Mouse (Mus musculus) A20 (cell line): ENCODE data around the gene Rftn1.

Experiments
- DNase-seq: peaks from one replicate; pipeline ENCODE4 v3.0.0-alpha.2; 2011; ENCODE audit warnings: low read depth, low spot score

Gene Rftn1

DNA sequence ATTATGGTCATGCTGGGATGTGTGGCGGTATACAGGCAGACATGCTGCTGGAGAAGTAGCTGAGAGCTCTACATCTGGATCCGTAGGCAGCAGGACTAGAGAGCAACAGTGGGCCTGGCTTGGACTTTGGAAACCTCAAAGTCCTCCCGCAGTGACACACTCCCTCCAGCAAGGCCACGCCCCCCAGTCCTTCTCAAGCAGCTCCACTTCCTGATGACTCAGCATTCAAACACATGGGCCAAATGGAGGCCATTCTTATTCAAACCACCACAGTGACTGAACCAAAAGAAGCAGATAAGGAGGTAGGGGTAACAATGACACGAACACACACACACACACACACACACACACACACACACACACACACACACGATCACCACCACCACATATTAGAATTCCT, 17.7 kb downstream of the Rftn1 start:
- no peak for DNase-seq

GRCm38 (mm10) chr17:50170935-50171545, 19.4 kb downstream of the Rftn1 start:
- no peak for DNase-seq

GRCm38 (mm10) chr17:50169946-50170427, 20.5 kb downstream of the Rftn1 start:
- DNase-seq = no peak

DNA sequence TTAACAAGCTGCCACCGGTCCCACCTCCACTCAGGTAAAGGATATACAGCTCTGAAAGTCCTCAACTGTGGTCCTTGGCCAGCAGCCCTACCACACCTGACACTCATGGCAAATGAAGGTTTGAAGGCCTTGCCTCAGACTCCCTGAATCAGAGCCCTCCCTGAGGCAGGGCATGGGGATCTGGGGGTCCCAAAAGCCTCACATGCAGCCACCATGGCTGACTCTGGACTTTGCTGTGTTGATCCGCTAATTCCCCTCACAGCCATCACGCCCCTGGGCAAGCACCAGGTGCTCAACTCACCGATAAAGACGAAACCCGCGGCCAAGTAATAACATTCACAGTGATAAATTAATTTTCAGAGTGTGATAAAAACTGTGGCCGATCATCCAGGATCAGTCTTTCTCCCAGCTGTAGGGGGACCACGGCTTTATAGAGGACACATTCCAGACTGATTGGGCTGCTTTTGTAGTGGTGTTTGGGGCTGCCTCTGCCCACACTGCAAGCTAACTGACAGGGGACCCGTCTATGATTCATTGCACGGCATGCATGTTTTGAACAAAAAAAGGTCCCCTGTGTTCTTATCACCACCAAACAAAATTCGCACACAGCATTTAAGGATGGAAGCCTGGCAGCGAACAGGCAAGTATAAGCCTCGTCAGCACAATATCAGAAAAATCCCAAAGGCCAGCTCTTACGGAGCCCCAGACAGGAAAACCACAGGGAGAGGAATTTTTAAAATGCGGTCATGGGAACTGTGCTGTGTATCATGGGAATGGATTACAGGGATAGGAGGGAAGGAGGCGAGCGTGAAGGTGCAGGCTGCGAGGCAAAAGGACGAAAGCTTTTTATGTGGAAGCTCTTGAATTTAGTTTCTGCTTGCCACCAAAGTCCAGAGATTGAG, 29.3 kb downstream of the Rftn1 start:
- no peak for DNase-seq

DNA sequence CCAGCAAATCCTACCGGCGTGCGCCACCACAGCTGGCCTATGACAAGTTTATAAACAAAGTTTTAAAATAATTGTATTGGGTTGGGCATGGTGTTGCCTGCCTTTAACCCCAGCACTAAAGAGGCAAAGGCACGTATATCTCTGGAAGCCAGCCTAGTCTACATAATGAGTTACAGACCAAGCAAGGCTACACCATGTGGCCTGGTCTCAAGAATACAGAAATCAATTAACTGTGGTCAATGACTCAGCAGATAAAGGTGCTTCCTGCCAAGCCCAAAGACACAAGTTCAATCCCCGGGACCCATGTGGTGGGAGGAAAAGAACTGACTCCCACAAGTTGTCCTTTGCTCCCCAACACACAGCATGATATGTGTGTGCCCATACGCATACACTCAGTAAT, 30.1 kb downstream of the Rftn1 start:
- peak; percentile 52 for DNase-seq

DNA sequence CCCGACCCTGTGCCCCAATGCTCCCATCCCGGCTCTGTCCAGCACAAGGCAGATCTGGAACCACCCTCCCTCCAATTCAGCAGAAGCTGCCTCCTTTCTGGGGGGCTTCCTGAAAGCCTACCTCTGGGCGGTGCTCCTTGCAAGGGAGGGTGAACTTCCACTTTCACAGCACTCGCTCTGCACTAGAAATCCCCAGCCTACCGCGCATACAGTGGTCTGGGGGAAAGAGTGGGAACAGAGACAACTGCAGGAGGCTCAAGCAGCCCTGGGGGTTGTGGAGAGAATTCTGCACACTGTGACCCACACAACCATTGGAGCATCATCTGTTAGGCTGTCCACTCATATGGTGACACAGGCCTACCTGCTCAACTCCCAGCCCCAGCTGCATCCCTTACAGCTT, 30.7 kb downstream of the Rftn1 start:
- DNase-seq = peak; percentile 75

GRCm38 (mm10) chr17:50158565-50158964, 31.9 kb downstream of the Rftn1 start:
- DNase-seq = peak; percentile 49

- DNase-seq = peak; percentile 91
Measured at GRCm38 (mm10) chr17:50157190-50158150, 33.0 kb downstream of the Rftn1 start.

DNA sequence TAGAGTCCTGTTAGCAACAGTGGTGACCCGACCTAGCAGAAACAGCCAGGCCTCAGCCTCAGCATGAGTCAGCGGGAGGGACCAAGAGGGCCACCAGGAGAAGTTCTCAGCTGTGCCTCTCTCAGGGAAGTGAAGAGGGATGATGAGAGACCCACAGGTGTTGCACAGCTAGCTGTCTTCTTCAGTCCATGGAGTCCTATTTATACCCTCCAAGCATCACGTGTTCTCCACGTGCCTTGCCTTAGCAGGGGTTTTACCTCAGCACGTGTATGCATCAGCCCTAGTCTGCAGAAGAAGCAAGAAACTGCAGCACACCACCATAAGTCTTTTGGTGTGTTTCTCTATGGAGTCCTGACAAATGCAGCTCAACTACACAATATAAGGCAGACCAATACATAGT, 38.4 kb downstream of the Rftn1 start:
- peak; percentile 81 for DNase-seq

- DNase-seq = no peak
Measured at GRCm38 (mm10) chr17:50151208-50151723, 39.2 kb downstream of the Rftn1 start.

DNA sequence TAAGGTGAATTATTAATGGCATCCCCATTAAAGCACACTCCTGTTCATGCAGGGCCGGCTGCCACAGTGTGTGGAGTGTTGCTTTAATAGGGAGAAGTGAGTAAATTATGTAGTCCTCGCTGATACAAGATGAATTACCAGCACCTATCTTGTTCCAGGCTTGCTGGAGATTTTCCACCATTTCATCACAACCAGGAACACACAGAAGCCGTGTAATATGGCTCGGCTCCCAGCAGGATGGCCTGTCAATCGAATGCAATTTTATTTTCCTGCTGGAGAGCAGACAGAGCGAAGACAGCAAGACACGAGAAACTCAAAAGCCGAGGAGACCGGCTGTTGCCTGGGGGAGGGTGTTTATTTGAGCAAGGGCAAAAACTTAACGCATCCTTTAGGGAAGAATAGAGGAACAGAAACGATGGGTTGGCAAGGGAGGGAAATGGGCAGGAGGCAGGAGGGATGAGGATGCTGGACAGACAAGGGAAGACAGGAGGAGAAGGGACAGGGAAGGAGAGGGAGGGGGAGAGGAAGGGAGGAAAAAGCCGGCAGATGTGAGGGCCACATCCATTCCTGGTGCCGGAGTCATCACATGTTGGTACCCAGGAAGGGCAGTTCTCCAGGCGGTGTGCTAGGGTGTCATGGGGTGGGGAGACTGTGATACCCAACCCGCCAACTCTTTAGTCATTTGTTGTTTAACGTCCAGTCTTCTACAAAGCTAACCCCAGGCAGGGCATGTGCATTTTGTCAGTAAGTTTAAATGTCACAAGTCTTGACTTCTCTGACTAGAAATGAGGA, 39.9 kb downstream of the Rftn1 start:
- no peak for DNase-seq

- no peak for DNase-seq
Measured at GRCm38 (mm10) chr17:50149690-50150210, 40.7 kb downstream of the Rftn1 start.

- DNase-seq = no peak
Measured at GRCm38 (mm10) chr17:50147831-50148587, 42.5 kb downstream of the Rftn1 start.

DNA sequence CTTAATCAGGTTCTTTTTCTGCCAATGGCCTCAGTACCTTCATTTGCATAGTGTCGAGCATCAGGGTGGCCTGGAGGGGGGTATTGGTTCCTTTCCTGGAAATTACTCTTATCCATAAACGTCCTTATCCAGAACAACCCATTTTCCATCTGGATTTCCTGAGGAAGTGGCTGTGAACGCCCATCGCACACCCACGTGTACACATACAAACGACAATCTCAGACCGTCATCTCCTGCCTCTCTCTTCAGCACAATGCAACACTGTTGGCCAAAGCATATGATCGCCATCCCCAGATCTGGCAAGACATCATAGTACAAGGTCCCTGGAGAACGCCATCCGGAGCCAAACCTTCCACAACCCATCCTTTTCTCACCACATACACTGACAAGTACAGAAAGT, 47.1 kb downstream of the Rftn1 start:
- no peak for DNase-seq

GRCm38 (mm10) chr17:50142553-50142952, 47.9 kb downstream of the Rftn1 start:
- no peak for DNase-seq

DNA sequence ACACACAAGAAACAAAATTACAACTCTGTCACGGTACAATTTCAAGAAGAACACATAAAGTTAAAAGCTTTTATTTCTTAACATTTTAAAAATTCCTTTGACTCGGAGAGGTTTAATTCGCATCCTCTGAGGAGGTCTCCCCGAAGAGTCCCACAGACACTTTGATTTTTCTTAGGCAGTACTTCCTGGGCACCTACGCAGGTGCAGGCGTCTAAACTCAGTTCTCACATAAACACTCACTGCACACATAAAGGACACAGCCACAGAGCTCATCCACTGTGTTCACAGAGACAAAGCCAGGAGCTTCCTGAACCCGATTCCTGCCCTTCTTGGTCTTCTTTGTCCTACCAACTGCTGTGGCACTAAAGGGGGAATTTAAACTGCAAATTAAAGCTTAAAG, 48.3 kb downstream of the Rftn1 start:
- no peak for DNase-seq

DNA sequence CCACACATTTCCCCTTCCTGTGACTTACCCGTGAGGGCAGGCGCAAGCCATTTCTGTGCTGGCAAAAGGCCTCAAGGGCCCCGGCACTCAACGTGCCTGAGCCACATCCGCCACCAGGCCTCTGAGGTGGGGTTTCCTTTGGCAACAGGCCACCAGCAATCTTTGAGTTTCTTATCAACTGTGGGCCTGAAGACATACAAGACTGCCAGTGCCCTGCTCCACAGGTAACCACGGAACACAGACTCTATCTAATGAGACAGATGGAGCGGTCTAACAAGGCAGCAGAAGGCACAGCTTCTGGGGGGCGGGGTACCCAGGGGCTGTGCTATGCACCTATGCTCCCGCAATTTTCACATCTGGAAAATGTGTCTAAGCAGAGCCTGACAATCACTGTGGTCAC, 54.4 kb downstream of the Rftn1 start:
- no peak for DNase-seq

DNA sequence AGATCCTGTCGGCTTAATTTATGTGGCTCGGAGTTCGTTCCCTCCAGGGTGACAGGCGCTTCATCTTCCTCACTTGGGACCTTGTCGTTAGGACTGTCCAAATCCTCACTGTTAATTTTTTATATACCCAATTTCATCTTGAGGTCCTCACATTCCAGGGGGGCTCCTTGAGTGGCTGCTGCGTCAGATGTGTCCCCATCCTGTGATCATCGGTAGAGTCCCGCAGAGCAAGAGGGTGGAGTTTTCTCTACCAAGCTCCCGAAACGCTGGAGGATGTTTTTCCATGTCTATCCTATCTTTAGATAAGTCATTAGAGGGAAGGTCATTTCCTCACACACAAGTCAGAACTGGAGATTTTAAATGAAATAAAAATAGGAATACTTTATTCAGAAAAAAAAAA, 55.0 kb downstream of the Rftn1 start:
- no peak for DNase-seq

DNA sequence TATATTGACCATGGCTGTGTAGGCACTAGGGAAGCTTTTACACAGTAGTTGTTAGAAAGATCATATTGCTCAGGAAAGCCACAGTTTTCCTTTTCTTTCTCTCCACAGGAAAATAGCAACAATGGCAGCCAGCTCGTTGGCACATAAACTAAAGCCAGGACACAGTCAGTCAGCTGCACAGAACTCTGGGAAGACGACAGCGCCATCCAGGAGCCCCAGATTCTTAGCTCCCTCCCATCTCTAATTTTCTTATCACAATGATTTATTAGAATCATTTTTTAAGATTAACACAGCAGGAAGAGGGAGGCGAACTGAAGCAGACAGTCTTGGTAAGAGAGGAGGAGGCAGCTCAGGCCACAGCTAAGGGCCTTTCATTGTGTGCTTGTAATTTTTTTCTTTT, 58.8 kb downstream of the Rftn1 start:
- no peak for DNase-seq

DNA sequence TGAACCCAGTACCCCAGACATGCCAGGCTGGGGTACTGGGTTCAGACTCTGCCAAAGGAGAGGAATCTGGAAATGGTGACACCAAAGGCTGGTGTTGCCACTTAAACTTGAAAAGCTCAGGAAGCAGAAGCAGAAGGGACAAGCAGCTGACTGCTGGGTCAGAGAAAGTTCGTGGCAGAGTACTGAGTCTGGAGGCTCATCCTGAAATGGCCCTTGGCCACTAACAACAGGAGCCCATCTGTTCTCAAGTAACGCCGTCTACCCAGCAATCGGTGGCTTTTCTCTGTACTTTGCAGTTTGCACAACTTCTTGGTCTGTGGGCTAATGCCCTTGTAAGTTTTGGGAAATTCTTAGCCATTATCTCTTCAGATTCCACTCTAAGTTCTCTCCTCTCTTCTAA, 60.1 kb downstream of the Rftn1 start:
- DNase-seq = no peak
